Mouse (Mus musculus): ENCODE data around the gene Tfpt. TPM values are rescaled to one million over a fixed set of nuclear protein-coding genes. Genes with fewer than 3 reads are reported as not detected.
"Not testable (repeated sequence)": the region's sequence is repeated elsewhere in the genome, so short reads cannot be mapped to it uniquely, and the experiment has no call there.

Gene Tfpt
- polyA plus RNA-seq, 1 experiment from 2014 or later, result 29.5 TPM

- Histone ChIP-seq H3K4me3 (no peak overlapping the region), H3K27me3 (no peaks in the 10 kb centered on the region), H3K4me2 (replicated peaks) (no peak overlapping the region), H3K27ac (no peak overlapping the region), H3K36me3 (no peaks in the 10 kb centered on the region), H3K9ac (no peak overlapping the region), H3K4me1 (no peaks in the 10 kb centered on the region), H3K9me3 (no peaks in the 10 kb centered on the region)
- 84% methylated on average over 3 of the region's 3 CpGs for WGBS
- ATAC-seq (ENCODE audit: low FRiP score, low read depth), result no peak
These were observed 39.2 kb downstream of the Tfpt start for GRCm38 (mm10) chr7:3590550-3590949.

- no peaks in the 10 kb centered on the region for H3K36me3 ChIP-seq
These were observed 42.4 kb downstream of the Tfpt start for GRCm38 (mm10) chr7:3587292-3587691.

GRCm38 (mm10) chr7:3586255-3586654 lies 43.5 kb downstream of the Tfpt start:
- Histone ChIP-seq H3K4me2 (replicated peaks) (no peak overlapping the region), H3K27ac (no peak overlapping the region; the same call in 1 of the 2 replicates), H3K4me3 (no peak overlapping the region), H3K9ac (no peak overlapping the region), H3K9me3 (peaks cover 6% of the 10 kb centered on the region; the same call in 1 of the 2 replicates), H3K27me3 (no peaks in the 10 kb centered on the region), H3K4me1 (no peaks in the 10 kb centered on the region), H3K36me3 (no peaks in the 10 kb centered on the region)
- 3% methylated on average over 5 of the region's 5 CpGs for WGBS
- ATAC-seq (ENCODE audit: low FRiP score, low read depth), result no peak

More at GRCm38 (mm10) chr7:3587292-3587691, 42.4 kb downstream of the Tfpt start:
- WGBS, result 73% methylated on average over 1 of the region's 1 CpGs
- Histone ChIP-seq H3K27me3 (no peaks in the 10 kb centered on the region), H3K4me2 (replicated peaks) (no peak overlapping the region), H3K4me1 (no peaks in the 10 kb centered on the region), H3K9ac (no peak overlapping the region), H3K4me3 (no peak overlapping the region), H3K27ac (no peak overlapping the region), H3K9me3 (peaks cover 6% of the 10 kb centered on the region; the same call in 1 of the 2 replicates)
- no peak for ATAC-seq (ENCODE audit: low FRiP score, low read depth)

- 17% methylated on average over 6 of the region's 6 CpGs for WGBS
- no peak overlapping the region for H3K4me2 ChIP-seq (replicated peaks)
- no peaks in the 10 kb centered on the region for H3K27me3 ChIP-seq
- H3K27ac ChIP-seq, result no peak overlapping the region; the same call in 1 of the 2 replicates
- ATAC-seq (ENCODE audit: low FRiP score, low read depth), result no peak
- no peaks in the 10 kb centered on the region for H3K36me3 ChIP-seq
- H3K4me3 ChIP-seq, result no peak overlapping the region
- no peak overlapping the region for H3K9ac ChIP-seq
- no peaks in the 10 kb centered on the region for H3K4me1 ChIP-seq
- peaks cover 6% of the 10 kb centered on the region; the same call in 1 of the 2 replicates for H3K9me3 ChIP-seq
These were observed 44.0 kb downstream of the Tfpt start for GRCm38 (mm10) chr7:3585763-3586162.

GRCm38 (mm10) chr7:3580029-3580428 lies 49.7 kb downstream of the Tfpt start:
- H3K9ac ChIP-seq, result no peak overlapping the region
- H3K27ac ChIP-seq, result no peak overlapping the region
- H3K4me1 ChIP-seq, result no peaks in the 10 kb centered on the region
- no peaks in the 10 kb centered on the region for H3K27me3 ChIP-seq
- H3K36me3 ChIP-seq, result no peaks in the 10 kb centered on the region
- peaks cover 6% of the 10 kb centered on the region; the same call in 1 of the 2 replicates for H3K9me3 ChIP-seq
- ATAC-seq (ENCODE audit: low FRiP score, low read depth), result no peak
- no peak overlapping the region for H3K4me3 ChIP-seq
- 28% methylated on average over 2 of the region's 2 CpGs for WGBS
- H3K4me2 ChIP-seq (replicated peaks), result no peak overlapping the region

- no peaks in the 10 kb centered on the region for H3K4me1 ChIP-seq
- 57% methylated on average over 6 of the region's 6 CpGs for WGBS
- H3K9me3 ChIP-seq, result no peaks in the 10 kb centered on the region
- no peak overlapping the region for H3K4me3 ChIP-seq
- H3K27ac ChIP-seq, result no peak overlapping the region
- no peaks in the 10 kb centered on the region for H3K27me3 ChIP-seq
- no peak overlapping the region for H3K4me2 ChIP-seq (replicated peaks)
- H3K9ac ChIP-seq, result no peak overlapping the region
- ATAC-seq (ENCODE audit: low FRiP score, low read depth), result no peak
- H3K36me3 ChIP-seq, result no peaks in the 10 kb centered on the region
These were observed 50.7 kb downstream of the Tfpt start for GRCm38 (mm10) chr7:3578952-3579546.

GRCm38 (mm10) chr7:3578196-3578595 lies 51.5 kb downstream of the Tfpt start:
- no peak overlapping the region for H3K27ac ChIP-seq
- no peaks in the 10 kb centered on the region for H3K27me3 ChIP-seq
- H3K4me1 ChIP-seq, result no peaks in the 10 kb centered on the region
- H3K9ac ChIP-seq, result no peak overlapping the region
- ATAC-seq (ENCODE audit: low FRiP score, low read depth), result no peak
- H3K4me3 ChIP-seq, result no peak overlapping the region
- 83% methylated on average over 2 of the region's 2 CpGs for WGBS
- H3K9me3 ChIP-seq, result no peaks in the 10 kb centered on the region
- no peaks in the 10 kb centered on the region for H3K36me3 ChIP-seq
- no peak overlapping the region for H3K4me2 ChIP-seq (replicated peaks)

GRCm38 (mm10) chr7:3576354-3577124 lies 53.2 kb downstream of the Tfpt start:
- Histone ChIP-seq H3K4me3 (no peak overlapping the region), H3K9me3 (no peaks in the 10 kb centered on the region), H3K9ac (no peak overlapping the region), H3K4me2 (replicated peaks) (no peak overlapping the region), H3K27me3 (no peaks in the 10 kb centered on the region), H3K27ac (no peak overlapping the region), H3K4me1 (no peaks in the 10 kb centered on the region), H3K36me3 (no peaks in the 10 kb centered on the region)
- 81% methylated on average over 5 of the region's 5 CpGs for WGBS
- no peak for ATAC-seq (ENCODE audit: low FRiP score, low read depth)

- no peaks in the 10 kb centered on the region for H3K27me3 ChIP-seq
- WGBS, result 48% methylated on average over 5 of the region's 5 CpGs
- no peak overlapping the region for H3K27ac ChIP-seq
- H3K9me3 ChIP-seq, result no peaks in the 10 kb centered on the region
- no peak overlapping the region for H3K4me3 ChIP-seq
- ATAC-seq (ENCODE audit: low FRiP score, low read depth), result no peak
- H3K36me3 ChIP-seq, result no peaks in the 10 kb centered on the region
- H3K4me2 ChIP-seq (replicated peaks), result no peak overlapping the region
- no peaks in the 10 kb centered on the region for H3K4me1 ChIP-seq
- H3K9ac ChIP-seq, result no peak overlapping the region
These were observed 55.5 kb downstream of the Tfpt start for GRCm38 (mm10) chr7:3574216-3574615.

GRCm38 (mm10) chr7:3571847-3572246 lies 57.9 kb downstream of the Tfpt start:
- no peaks in the 10 kb centered on the region for H3K36me3 ChIP-seq
- H3K27ac ChIP-seq, result no peak overlapping the region
- H3K27me3 ChIP-seq, result no peaks in the 10 kb centered on the region
- no peak for ATAC-seq (ENCODE audit: low FRiP score, low read depth)
- no peak overlapping the region for H3K4me3 ChIP-seq
- no peak overlapping the region for H3K4me2 ChIP-seq (replicated peaks)
- no peaks in the 10 kb centered on the region for H3K9me3 ChIP-seq
- no peak overlapping the region for H3K9ac ChIP-seq
- WGBS, result 81% methylated on average over 1 of the region's 1 CpGs
- H3K4me1 ChIP-seq, result no peaks in the 10 kb centered on the region

- not testable (repeated sequence) for ATAC-seq (ENCODE audit: low FRiP score, low read depth); H3K9me3 ChIP-seq
These were observed 59.1 kb downstream of the Tfpt start for GRCm38 (mm10) chr7:3570580-3570979.

More at GRCm38 (mm10) chr7:3570580-3570979, 59.1 kb downstream of the Tfpt start:
- H3K9ac ChIP-seq; H3K4me3 ChIP-seq; H3K4me2 ChIP-seq (replicated peaks); H3K4me1 ChIP-seq; H3K27ac ChIP-seq; H3K27me3 ChIP-seq; H3K36me3 ChIP-seq: not testable (repeated sequence)
- WGBS, result 86% methylated on average over 3 of the region's 3 CpGs
